Mouse (Mus musculus): Measurements from ENCODE around the gene Chgb.

The Chgb gene

DNA sequence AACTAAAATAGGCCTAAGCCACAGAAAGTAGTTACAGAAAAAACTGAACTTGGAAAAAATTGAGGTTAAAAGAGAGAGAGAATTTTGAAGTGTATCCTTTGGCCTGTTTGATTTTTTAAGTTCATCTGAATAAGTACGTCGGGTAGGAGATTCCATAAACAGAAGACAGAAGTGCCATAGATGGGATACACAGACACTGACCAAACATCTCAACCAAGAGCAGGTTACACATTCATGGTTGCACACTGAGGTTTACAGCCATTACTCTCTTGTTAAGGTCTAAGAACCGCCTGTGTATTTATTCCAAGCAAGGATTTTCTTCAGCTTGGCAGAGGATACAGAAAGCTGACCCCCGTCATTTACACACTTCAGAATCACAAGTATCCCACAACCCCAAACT is at the start of gene Chgb:
Gene Chgb (plus strand): TSS at position 301 of the 400 bp plus-strand sequence.
- in situ Hi-C loops (cut with MboI, MseI), result no loop called here

DNA sequence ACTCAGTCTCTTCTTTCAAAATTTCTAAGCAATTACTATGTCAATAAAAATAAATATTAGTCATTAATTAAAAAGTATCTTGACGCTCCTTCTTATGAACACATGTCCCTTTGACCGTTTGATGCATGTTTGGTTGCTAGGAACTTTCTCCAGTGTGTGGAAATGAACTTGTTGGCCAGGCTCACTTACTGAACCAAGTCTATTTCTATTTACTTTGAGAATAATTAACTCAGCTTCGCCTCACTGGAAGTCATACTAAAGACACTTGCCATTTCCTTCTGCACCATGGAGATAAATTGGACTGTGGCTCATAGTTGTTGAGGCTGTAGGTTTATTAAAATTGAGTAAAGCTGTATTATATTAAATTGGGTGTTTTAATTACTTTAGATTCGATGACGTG is 48.1 kb upstream of the Chgb start:
- in situ Hi-C loops (cut with MboI, MseI), result no loop called here

DNA sequence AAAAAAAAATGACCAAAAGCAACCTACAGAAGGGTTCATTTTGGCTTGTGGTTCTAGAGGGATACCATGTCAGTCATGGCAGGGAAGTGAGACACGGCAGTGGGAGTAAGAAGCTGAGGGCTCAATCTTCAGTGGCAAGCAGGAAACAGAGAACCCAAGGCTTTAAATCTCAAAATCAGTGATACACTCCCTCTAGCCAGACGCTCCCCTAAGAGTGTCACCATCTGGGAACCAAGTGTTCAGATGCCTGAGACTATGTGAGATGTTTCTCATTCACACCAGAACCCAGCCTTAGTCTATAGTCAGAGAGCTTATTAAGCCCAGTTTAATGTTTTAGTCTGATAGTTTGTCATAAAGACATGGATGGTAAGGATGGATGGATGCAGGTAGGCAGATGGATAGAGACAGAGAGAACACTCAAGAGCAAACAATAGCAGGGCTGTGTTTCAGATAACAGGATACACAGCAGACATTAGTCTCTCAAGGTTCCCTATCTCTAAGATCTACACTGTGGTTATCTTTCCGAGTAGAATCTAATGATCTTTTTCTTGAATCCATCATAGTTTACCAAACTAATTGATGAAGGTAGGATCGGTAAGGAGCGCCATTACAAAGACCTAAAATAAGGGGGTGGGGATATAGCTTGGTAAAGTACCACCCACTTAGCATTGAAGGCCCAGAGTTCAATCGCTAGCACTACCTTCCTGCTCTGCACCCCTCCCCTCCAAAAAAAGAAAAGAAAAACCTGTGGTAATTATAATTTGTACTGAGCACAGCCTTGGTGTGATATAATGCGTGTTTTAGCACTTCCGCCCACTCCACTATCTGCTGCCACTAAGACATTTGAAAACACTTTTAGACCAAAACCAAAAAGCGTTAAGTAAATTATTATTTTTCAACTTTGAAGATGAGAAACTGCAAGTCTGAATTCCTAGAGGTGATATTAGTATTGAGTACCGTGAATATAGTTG is 47.2 kb upstream of the Chgb start:
- in situ Hi-C loops (cut with MboI, MseI), result no loop called here

DNA sequence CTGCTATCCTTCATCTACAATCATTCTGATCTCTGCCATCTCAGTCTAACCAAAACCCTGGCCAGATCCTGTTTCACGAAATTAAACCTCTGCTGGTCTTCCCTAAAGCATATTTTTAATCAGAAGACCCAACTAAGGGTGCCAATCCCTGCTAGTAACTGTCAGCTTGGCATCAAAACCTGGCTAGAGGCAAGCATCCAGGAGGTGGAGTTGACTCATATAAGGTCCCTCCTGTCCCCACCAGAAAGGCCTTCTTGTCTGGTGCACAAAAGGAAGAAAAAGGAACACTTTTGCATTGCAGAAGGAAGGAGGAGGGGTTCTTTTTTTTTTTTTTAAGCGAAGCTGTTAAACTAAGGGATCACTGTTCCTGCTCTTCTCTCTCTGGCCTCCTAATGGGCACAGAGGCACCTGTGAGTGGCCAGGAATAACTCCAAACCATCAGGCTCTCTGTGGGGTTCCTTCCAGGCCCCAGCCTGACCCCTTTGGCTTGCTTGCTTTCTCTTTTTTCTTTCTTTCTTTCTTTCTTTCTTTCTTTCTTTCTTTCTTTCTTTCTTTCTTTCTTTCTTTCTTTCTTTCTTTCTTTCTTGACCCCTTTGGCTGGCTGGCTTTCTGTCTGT is 42.2 kb upstream of the Chgb start:
- in situ Hi-C loops (cut with MboI, MseI), result no loop called here

DNA sequence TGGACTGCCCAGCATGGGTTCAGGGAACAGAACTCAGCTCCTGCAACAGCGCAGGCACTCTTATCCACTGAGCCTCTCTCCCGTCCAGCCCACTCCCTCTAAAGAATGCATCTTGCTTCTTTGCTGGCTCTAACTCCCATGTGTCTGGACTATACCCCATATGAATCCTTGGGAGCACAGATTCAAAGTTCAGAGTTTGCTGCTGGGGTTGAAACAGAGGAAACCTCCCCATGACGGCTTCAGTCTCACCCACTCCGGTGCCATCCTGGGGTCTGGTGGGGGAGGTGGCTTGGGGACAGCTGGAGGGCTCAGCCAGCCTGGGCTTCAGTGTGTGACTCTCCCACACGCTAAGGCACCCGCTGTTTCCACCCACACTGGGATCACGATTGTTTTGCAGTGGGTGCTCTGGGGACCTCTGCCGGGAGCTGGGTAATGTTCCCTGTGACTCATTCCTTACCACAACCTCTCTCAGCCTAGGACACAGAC is 39.2 kb upstream of the Chgb start:
- in situ Hi-C loops (cut with MboI, MseI), result no loop called here

DNA sequence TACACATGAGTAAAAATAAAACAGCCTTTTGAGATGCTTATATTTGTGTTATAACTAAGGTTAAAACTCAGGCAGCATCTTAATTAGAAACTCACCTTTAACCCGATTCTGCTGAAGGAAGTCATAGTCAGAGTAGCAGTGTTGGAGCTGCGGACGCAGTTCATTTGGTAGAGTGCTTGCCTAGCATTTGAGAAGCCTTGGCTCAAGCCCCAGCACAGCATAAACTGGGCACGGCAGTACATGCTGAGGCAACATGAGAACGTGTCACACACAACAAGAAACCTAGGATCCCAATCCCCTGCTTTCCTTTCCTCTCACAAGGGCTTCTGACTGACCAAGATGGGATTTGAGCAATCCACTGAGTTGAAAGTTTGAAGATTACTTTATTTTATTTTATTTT is 36.2 kb upstream of the Chgb start:
- in situ Hi-C loops (cut with MboI, MseI), result no loop called here

DNA sequence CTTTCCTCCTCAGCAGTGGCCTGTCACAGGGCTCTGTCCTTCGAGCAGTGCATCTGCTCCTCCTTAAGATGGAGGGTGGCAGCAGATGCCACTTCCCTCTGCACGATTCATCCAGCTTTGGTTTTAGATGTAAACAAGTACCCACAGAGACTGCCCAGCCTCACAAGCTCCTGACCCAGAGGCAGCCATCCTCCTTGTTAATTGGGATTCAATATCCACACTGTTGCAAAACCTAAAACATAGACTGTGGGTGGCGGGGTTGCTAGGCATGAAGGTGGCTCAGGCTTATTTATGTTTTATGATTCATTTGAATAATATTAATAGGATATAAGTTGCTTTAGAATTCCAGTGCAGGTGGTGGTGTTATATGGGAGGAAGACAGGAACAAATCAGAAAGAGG is 35.0 kb upstream of the Chgb start:
- in situ Hi-C loops (cut with MboI, MseI), result no loop called here

DNA sequence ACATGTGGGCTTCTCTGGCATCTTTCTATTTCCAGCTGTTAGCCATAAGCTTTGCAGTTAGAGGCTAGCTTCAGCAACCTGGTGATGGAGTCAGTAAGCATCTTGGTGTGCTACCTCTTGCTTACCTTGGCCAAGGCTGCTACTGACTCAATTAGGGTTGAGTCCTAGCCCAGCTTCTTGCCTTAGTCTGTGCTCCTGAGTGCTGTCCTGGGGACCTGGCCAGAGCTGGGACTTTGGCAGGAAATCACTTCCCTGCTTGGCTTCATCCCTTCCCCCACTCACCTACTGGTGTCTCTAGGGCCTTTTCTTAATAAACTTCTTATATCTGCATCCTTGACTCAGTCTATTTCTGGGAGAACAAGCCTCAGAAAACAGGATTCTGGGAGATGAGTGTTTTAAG is 30.4 kb upstream of the Chgb start:
- in situ Hi-C loops (cut with MboI, MseI), result no loop called here

DNA sequence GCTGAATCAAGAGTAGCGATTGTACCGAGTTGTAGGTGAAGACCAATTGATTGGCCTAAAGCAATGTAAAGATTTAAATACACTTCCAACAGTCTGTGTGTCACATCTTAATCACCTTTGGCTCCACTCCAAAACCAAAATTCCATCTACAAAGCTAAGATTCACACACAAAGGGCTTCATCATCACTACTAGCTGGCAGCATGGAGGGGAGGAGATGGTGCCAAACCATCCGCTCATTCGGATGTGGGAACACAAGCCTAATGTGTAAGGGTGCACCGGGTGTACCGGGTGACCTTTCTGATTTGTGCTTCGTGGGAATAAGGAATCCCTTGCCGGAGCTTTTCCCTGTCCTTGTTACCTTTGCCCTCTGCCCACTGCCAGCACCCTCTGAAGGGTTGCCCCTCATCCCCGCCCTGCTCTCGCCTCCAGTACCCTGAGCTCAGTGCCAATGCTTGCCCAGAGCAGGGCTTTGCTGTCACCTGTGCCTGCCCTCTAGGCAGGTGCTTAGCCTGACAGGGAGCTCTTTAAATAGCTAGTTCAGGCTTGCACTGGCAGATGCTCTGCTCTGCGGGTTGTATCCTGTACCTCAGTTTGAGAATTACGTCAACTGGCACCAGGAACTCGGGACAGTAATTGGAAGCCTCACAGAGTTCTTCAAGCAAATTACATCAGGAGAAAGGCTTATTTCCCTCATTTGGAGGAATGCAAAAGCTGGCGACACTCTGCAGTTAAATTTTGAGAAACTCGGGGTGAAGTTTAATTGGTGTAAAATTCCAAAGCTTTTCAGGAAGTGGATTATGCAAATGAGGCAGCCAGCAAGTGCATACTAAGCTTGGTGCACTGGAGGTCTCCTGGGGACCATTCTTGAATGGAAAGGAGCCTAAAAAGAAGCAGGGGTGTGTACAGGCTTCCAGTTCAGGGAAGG is 29.7 kb upstream of the Chgb start:
- in situ Hi-C loops (cut with MboI, MseI), result no loop called here

DNA sequence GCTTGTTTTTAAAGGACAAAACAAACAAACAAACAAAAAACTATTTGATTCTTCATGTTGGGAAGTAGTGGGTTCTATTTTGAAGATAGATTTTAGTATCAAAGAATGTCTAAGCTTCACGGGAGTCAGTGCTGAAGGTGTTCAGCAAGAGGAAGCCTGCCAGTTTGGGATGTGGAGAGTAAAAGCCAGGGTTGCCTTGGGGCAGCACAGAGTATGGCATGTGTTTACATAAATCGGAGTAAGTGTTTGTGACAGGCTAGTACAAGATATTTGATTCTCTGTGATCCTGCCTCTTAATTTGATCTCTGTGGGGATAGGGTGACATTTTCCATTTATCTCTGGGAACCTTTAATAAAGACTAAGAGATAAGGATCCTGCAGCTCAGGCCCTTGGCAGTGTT is 28.7 kb upstream of the Chgb start:
- in situ Hi-C loops (cut with MboI, MseI), result no loop called here

DNA sequence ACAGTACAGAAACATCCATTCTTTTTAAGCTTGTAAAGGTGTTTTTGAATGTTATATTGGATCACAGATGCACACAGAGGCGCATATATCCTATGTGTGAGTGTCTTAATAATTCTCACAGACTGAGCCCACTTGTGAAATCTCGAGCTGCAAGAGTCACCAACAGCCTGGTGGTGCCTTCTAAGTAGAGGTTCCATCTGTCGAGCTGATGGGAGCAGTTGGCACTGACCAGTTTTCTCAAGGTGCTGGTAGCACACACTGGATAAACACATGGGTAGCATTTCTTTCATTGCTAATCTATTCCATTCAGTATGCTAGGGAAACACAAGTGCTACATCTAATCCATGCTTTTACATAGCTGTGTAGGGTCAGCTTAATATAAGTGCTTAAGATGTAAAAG is 27.9 kb upstream of the Chgb start:
- in situ Hi-C loops (cut with MboI, MseI), result no loop called here

DNA sequence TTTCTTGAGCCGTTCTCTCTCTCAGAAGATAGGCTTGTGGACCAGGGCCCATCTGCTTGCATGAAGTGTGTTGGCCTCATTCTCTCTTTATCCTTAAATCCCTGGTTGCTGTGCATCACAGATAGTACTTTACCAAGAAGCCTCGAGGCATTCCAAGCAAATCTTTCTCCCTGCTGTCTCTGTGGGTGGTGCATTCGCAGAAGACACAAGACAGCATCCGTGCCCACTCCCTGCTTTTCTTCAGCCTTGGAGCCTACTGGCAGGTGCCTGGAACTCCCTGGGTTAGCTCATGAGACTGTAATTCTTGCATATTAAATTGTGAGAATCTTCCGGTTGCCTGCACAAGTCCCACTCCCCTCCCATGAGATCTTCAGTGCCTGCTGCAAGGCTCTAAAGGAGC is 23.2 kb upstream of the Chgb start:
- in situ Hi-C loops (cut with MboI, MseI), result no loop called here

DNA sequence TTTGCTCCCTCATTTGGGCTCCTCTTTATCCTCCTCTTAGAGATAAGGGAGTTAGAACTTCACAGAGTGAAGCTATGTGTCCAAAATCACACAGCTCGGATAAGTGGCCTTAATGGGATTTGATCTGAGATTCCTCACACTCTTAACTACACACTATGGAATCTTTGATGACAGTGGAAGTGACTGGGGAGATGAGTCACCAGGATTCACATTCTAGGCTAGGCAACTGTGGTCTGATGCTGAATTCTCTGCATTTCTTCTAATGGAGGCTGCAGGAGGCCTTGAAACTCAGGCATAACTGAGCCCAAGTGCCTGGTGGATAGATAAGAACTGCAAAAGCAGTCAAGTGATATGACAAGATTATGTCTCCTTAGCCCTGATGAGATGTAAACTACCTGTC is 10.3 kb upstream of the Chgb start:
- in situ Hi-C loops (cut with MboI, MseI), result no loop called here

DNA sequence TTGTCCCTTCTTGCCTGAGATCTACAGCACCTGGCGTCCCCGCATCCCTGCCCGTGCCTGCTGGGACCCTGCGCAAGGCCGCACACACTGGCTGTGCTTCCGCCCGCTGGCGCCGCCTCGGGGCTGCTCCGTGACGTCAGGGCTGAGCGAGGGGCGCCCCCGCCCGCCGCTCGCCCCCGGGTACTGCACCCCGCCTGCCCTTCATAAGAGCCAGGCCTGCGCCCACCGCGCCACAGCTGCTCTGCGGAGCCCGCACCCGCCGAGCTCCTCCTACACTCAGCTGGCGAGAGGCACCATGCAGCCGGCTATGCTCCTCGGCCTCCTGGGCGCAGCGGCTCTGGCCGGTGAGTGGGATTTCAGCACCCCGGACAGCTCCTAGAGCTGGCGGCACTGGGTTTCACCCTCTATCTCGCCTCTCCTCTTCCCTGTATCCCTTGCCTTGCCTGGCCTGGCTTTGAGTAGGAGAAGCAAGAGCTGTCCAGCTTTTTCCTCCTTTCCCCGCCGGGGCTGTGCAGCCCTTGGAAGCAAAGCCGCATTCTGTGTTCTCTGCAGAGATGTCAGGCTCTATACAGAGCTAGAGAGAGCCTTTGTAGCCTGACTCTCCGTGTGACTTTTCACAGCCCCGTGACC is 476 bp downstream of the Chgb start:
- in situ Hi-C loops (cut with MboI, MseI), result no loop called here

DNA sequence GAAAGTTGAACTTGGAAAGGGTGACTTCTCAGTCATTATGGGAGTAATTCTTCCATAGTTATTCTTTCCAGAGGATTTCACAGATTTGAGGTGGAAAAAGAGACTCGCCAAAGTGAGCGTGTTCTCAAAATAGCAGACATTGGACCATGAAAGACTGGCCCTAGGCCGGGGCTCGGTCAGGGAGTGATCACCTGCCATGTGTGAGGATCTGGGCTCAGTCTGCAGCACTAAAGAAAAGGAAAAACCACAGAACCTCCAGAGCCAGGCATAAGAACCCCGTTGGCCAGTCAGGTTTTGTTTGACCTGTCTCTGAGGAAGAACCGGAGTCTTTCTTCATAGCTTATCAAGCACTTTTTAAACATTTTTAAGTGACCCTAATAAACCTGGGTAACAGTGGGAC is 3.0 kb downstream of the Chgb start:
- in situ Hi-C loops (cut with MboI, MseI), result no loop called here

DNA sequence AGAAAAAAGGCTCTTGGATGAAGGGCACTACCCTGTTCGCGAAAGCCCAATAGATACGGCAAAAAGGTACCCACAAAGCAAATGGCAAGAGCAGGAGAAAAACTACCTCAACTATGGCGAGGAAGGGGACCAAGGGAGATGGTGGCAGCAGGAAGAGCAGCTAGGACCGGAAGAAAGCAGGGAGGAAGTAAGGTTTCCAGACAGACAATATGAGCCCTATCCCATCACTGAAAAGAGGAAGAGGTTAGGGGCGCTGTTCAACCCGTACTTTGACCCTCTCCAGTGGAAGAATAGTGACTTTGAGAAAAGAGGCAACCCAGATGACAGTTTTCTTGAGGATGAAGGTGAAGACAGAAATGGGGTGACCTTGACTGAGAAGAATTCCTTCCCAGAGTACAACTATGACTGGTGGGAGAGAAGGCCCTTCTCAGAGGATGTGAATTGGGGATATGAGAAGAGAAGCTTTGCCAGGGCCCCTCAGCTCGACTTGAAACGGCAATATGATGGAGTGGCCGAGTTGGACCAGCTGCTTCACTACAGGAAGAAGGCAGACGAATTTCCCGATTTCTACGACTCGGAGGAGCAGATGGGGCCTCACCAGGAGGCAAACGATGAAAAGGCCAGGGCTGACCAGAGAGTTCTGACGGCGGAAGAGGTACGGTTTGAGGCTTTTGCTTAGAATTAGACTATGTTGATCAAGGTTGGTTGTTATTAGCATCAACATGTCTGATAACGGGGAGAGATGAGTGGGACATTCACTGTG is 12.5 kb downstream of the Chgb start:
- in situ Hi-C loops (cut with MboI, MseI), result no loop called here

DNA sequence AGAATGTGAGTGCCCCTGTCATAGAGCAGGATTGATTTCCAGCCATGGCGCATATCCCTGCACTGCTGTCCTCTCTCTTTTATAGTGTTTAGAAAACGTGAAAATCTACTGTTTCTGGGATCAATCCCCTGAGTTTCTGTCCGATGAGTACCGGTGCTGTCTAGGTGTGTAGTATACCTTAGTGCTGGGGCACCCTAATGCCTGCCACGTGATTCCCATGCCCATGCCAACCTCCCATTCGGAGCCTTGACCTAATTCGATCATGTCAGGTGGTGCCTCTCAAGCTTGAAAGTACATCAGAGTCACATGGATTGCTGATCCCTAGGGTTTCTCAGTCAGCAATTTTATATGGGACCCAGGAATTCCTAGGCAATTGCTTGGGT is 13.1 kb downstream of the Chgb start:
- in situ Hi-C loops (cut with MboI, MseI), result no loop called here

DNA sequence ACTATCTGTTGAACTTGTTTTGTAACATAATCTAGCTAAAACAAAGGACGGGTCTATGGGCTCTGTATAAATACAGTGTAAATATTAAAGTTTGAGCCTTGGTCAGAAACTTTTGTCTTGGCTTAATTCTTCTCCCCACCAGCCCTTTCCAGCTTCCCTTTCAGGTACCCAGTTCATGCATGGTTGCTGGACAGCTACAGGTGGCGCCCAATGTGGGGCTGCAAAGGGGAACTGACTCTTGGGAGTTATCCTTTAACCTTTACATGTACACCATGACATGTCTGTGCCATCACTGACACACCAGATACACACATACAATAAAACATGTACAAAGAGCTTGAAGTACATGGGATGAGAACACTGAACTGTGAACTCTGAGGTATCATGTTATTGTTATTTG is 21.9 kb downstream of the Chgb start:
- in situ Hi-C loops (cut with MboI, MseI), result no loop called here

DNA sequence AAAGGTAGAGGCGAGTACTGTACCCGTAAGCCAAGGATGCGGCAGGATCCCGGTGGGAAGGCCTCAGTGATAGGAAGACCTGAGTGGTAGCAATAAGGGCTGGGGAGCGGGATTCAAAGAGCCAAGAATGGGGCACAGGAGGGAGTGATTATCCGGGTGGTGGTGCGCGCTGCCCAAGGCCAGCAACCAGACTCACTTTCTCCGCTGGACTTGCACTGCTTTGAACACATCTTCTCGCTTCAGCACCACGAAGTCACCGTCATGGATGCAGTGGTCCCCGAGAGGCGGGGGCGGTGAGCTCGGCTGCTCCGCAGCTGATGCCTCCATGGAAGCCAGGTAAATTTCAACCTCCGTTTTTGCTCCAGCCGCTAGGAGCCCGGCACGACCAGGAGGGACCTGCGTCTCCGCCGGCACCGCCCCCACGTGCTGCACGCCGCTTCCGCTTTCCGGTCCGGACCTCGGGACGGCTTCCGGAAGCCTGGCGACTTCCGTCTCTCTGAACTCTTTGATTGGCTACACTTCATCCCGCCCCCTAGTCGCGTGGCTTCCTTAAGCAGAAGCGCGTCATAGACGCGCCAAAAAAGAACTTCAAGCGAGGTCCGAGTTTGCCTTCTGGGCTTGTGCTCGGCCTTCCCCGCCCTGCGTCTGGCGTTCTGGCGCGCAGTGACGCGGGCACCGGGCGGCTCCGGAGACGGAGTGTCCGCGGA is 34.7 kb downstream of the Chgb start, which contains the start of the genes Trmt6 and Mcm8:
Gene Trmt6 (minus strand): TSS at position 448 of the 707 bp plus-strand sequence.
Gene Mcm8 (plus strand): TSS at position 534 of the 707 bp plus-strand sequence.
- in situ Hi-C loops (cut with MboI, MseI), result no loop called here

DNA sequence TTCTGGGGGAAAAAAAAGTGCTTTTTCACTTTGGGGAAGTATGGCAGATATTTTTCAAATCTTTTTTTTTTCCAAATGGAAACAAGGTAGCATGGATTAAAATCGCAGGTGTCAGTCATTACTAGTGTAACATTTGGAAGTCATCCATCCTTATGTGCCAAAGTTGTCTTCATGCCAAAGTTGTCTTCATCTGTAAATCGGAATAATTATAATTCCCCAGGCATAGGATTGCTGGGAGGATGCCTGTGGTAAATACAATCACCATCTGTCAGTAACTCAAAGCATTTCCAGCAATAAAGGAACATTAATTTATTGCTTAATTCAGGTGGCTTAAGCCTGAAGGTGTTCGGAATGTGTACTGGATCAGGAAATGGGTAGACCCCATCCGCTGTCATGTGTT is 60.0 kb downstream of the Chgb start:
- in situ Hi-C loops (cut with MboI, MseI), result loop anchor here (10.0 kb wide), 1 partner anchor 326 kb away; no protein-coding TSS in a partner anchor

Data from T-helper 2 cell (primary cell).